Mouse (Mus musculus) gastrocnemius, adult 18-20 months (tissue): Measurements from ENCODE around the gene Egflam. TPM values are rescaled to one million over a fixed set of nuclear protein-coding genes. Genes with fewer than 3 reads are reported as not detected.

Experiments
- DNase-seq: peaks from one replicate; pipeline ENCODE4 v3.0.0; 2021; ENCODE audit warnings: low spot score
- total RNA-seq, 2 experiments: library from RNA; stranded (reverse); gene quantifications; 2 replicates each; pipeline ENCODE4 v1.2.3; 2021

Egflam gene
- total RNA-seq, 2 experiments from 2014 or later: 12.2 to 16.9 TPM

- no peak for DNase-seq
Measured at GRCm38 (mm10) chr15:7187682-7188081, 210.5 kb downstream of the Egflam start.

GRCm38 (mm10) chr15:7180576-7180975 lies 217.6 kb downstream of the Egflam start:
- DNase-seq: no peak

GRCm38 (mm10) chr15:7173776-7174175 lies 224.4 kb downstream of the Egflam start:
- no peak for DNase-seq

GRCm38 (mm10) chr15:7173346-7173745 lies 224.8 kb downstream of the Egflam start:
- DNase-seq: no peak

- peak; percentile 38 for DNase-seq
Measured at GRCm38 (mm10) chr15:7172875-7173274, 225.3 kb downstream of the Egflam start.

GRCm38 (mm10) chr15:7167906-7168532 lies 230.2 kb downstream of the Egflam start:
- no peak for DNase-seq

GRCm38 (mm10) chr15:7167238-7167905 lies 230.8 kb downstream of the Egflam start:
- peak; percentile 46 for DNase-seq

GRCm38 (mm10) chr15:7166735-7167134 lies 231.5 kb downstream of the Egflam start:
- DNase-seq: no peak

- DNase-seq: no peak
Measured at GRCm38 (mm10) chr15:7163851-7164250, 234.3 kb downstream of the Egflam start.

- no peak for DNase-seq
Measured at GRCm38 (mm10) chr15:7160321-7160720, 237.9 kb downstream of the Egflam start.

GRCm38 (mm10) chr15:7159869-7160268 lies 238.3 kb downstream of the Egflam start:
- DNase-seq: no peak

GRCm38 (mm10) chr15:7157658-7158057 lies 240.5 kb downstream of the Egflam start:
- no peak for DNase-seq
